8 mouse cellular contexts compared by ENCODE assay signal in the genomic region with DNA sequence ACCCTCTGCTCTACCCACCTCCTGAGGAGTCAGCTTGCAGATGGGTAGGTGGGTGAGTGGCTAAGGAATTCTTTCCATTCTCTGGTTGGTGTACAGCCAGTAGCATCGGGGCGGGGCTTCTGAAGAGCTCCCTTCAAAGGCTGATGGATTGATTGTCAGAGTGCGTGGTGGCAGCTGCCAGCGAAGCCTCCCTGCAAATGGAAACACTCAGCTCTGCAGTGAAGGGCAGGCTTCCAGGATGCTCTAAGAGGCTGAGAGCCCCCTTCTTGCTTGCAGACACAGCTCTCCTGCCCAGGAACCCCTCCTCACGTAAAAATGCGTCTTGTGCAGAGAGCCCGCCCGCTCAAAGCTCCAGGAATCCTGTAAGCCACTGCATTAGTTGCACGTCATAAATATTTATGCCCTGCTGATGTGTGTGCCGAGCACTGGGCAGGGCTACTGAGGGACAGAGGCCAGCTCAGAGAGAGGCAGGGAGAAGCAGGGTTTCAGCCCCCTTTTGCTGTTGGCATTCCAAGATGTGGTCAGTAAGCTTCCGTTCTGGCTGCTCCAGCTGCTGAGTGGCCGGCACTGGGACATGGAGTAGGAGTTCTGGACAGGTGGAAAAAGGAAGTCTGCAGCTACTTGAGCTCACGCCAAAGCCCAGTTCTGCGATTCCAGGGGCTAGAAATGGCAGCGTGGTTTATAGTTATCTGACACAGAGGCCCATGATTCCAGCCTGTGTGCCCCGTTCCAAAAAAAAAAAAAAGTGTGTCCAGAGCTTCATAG. TPM values are rescaled to one million over a fixed set of nuclear protein-coding genes. Genes with fewer than 3 reads are reported as not detected.
DNase-seq lines count a peak whose midpoint lies in the region; ATAC-seq and TF ChIP-seq lines count a peak whose summit lies in the region.

No protein-coding gene starts in this region.

- no peak overlapping the region for H3K9ac ChIP-seq in limb, embryonic 14.5 days (ENCODE audit: low read depth, low read length, severe bottlenecking)
- H3K9ac ChIP-seq in stomach, postnatal 0 days (ENCODE audit: low read length) = no peak overlapping the region

- TF ChIP-seq POLR2A in limb, embryonic 14.5 days (IDR thresholded peaks at IDR 0.05; ENCODE audit: borderline replicate concordance, extremely low read depth, insufficient read depth, insufficient read length) = no peak

- H3K4me1 ChIP-seq in limb, embryonic 14.5 days (ENCODE audit: control insufficient read depth, insufficient read depth, low read length) = peaks cover 7% of the 10 kb centered on the region; the same call in 1 of the 2 replicates
- H3K4me1 ChIP-seq in stomach, postnatal 0 days (replicated peaks; ENCODE audit: control insufficient read depth, insufficient read depth) = no peaks in the 10 kb centered on the region

- H3K4me3 ChIP-seq in limb, embryonic 14.5 days (replicated peaks; ENCODE audit: low read length) = no peak overlapping the region
- H3K4me3 ChIP-seq in stomach, postnatal 0 days (ENCODE audit: low read depth, low read length) = no peak overlapping the region

- H3K27me3 ChIP-seq in limb, embryonic 14.5 days (ENCODE audit: control insufficient read depth, insufficient read depth, low read length) = no peaks in the 10 kb centered on the region; the same call in 1 of the 2 replicates
- no peaks in the 10 kb centered on the region for H3K27me3 ChIP-seq in stomach, postnatal 0 days (ENCODE audit: control insufficient read depth, insufficient read depth, low read length)

- TF ChIP-seq CTCF in stomach, postnatal 0 days (IDR thresholded peaks at IDR 0.05; ENCODE audit: low read depth) = no peak

- H3K36me3 ChIP-seq in limb, embryonic 14.5 days (ENCODE audit: control insufficient read depth, insufficient read depth, low read length) = no peaks in the 10 kb centered on the region
- H3K36me3 ChIP-seq in stomach, postnatal 0 days (ENCODE audit: control insufficient read depth, insufficient read depth, low read length) = no peaks in the 10 kb centered on the region

- peak; percentile 30; the same call in 1 of the 2 replicates for ATAC-seq in limb, embryonic 14.5 days (ENCODE audit: low FRiP score, low read depth)
- ATAC-seq in stomach, postnatal 0 days (ENCODE audit: low FRiP score, low TSS enrichment) = no peak

- peak overlapping the region; percentile 22; the same call in 1 of the 2 replicates for H3K4me2 ChIP-seq in limb, embryonic 14.5 days (replicated peaks; ENCODE audit: low read depth, low read length, severe bottlenecking)
- peak overlapping the region; percentile 20; the same call in 1 of the 2 replicates for H3K4me2 ChIP-seq in stomach, postnatal 0 days (replicated peaks; ENCODE audit: low read depth)

- no peaks in the 10 kb centered on the region for H3K9me3 ChIP-seq in limb, embryonic 14.5 days (ENCODE audit: control insufficient read depth, low read length)
- H3K9me3 ChIP-seq in stomach, postnatal 0 days (ENCODE audit: control insufficient read depth, low read length) = no peaks in the 10 kb centered on the region

- H3K27ac ChIP-seq in limb, embryonic 14.5 days (replicated peaks; ENCODE audit: low read depth, low read length) = no peak overlapping the region
- no peak overlapping the region for H3K27ac ChIP-seq in stomach, postnatal 0 days (replicated peaks)

- DNase-seq in cerebellum, postnatal 10 days = peak; percentile 52 to 65
- no peak for DNase-seq in cerebellum, postnatal 36 days
- DNase-seq in retina, embryonic 14.5 days (ENCODE audit: low spot score) = peak; percentile 43
- no peak for DNase-seq in retina, postnatal 1 day
- DNase-seq in limb, embryonic 14.5 days (ENCODE audit: low spot score) = peak; percentile 35
- DNase-seq in stomach, postnatal 0 days (ENCODE audit: low spot score) = no peak
- no peak for DNase-seq in gastrocnemius, adult 8-10 months (ENCODE audit: low spot score in 2 of 2)
- DNase-seq in gastrocnemius, postnatal 10 days = no peak

- TF ChIP-seq EP300 in stomach, postnatal 0 days (optimal IDR thresholded peaks at IDR 0.05) = no peak

- 20% methylated on average over 16 of the region's 16 CpGs for WGBS in limb, embryonic 14.5 days
- WGBS in stomach, postnatal 0 days = 20% methylated on average over 16 of the region's 16 CpGs

RNA-seq across cellular contexts. Expression of a gene that starts 24.5 kb away (rescaled TPM):
- polyA plus RNA-seq in limb, embryonic 14.5 days (2012; rRNA removed) = 1.0 and 1.1 TPM in 2 replicates
- 0.33 and 0.34 TPM in 2 replicates for polyA plus RNA-seq in limb, embryonic 14.5 days (2014; fragmentation: Nextera tagmentation; extraction: Ambion mirVana)
- polyA plus RNA-seq in stomach, postnatal 0 days (2015; fragmentation: Nextera tagmentation; extraction: Ambion mirVana) = 0.74 and 0.79 TPM in 2 replicates
- total RNA-seq in gastrocnemius, adult 8-10 months (2022) = under 1 TPM; 0.10 to 0.72 (median 0.22) TPM
- 1 to 10 TPM; 1.9 TPM for total RNA-seq in gastrocnemius, postnatal 10 days (2021)

Comparison
In these comparisons a context has a peak if more than half of its experiments do, and no peak if none do; other contexts are left out.
1. DNase-seq: peak in cerebellum, postnatal 10 days (2 of 2), retina, embryonic 14.5 days (single experiment) and limb, embryonic 14.5 days (single experiment); none in cerebellum, postnatal 36 days (0 of 2), retina, postnatal 1 day (single experiment), stomach, postnatal 0 days (single experiment), gastrocnemius, adult 8-10 months (0 of 2) and gastrocnemius, postnatal 10 days (single experiment).